Mouse (Mus musculus) heart, adult 9 months (tissue): ENCODE results near the gene Plb1.

Experiments used
- DNase-seq, 2 experiments: peaks; one replicate each; pipeline ENCODE4 v3.0.0; 2022; ENCODE audit warnings: low spot score in 2 of 2

Plb1 gene

GRCm38 (mm10) chr5:32332591-32332990, 100.1 kb downstream of the Plb1 start:
- DNase-seq: no peak

- DNase-seq: peak; percentile 60 to 74
Measured at GRCm38 (mm10) chr5:32335172-32335571, 102.7 kb downstream of the Plb1 start.

GRCm38 (mm10) chr5:32336092-32336491, 103.6 kb downstream of the Plb1 start:
- DNase-seq: no peak

GRCm38 (mm10) chr5:32337336-32337735, 104.8 kb downstream of the Plb1 start:
- no peak for DNase-seq

- DNase-seq: no peak
Measured at GRCm38 (mm10) chr5:32338339-32338738, 105.8 kb downstream of the Plb1 start.

GRCm38 (mm10) chr5:32338766-32339165, 106.3 kb downstream of the Plb1 start:
- no peak for DNase-seq

GRCm38 (mm10) chr5:32340246-32340645, 107.7 kb downstream of the Plb1 start:
- DNase-seq: no peak

GRCm38 (mm10) chr5:32342711-32343285, 110.3 kb downstream of the Plb1 start:
- DNase-seq: no peak

GRCm38 (mm10) chr5:32346025-32346912, 113.8 kb downstream of the Plb1 start:
- peak; percentile 58 to 79 for DNase-seq

- peak; percentile 49 to 52 for DNase-seq
Measured at GRCm38 (mm10) chr5:32349718-32350117, 117.2 kb downstream of the Plb1 start.

- DNase-seq: peak; percentile 47 to 58
Measured at GRCm38 (mm10) chr5:32350551-32351256, 118.2 kb downstream of the Plb1 start.

GRCm38 (mm10) chr5:32351721-32352465, 119.4 kb downstream of the Plb1 start:
- no peak for DNase-seq

GRCm38 (mm10) chr5:32352845-32353244, 120.3 kb downstream of the Plb1 start:
- DNase-seq: no peak

GRCm38 (mm10) chr5:32353280-32353679, 120.8 kb downstream of the Plb1 start:
- DNase-seq: no peak

GRCm38 (mm10) chr5:32360511-32360910, 128.0 kb downstream of the Plb1 start:
- no peak for DNase-seq

GRCm38 (mm10) chr5:32361441-32362235, 129.1 kb downstream of the Plb1 start:
- no peak for DNase-seq

GRCm38 (mm10) chr5:32369391-32369790, 136.9 kb downstream of the Plb1 start:
- no peak for DNase-seq

GRCm38 (mm10) chr5:32371239-32371638, 138.7 kb downstream of the Plb1 start:
- DNase-seq: no peak

- DNase-seq: no peak
Measured at GRCm38 (mm10) chr5:32378546-32378945, 146.0 kb downstream of the Plb1 start.

- no peak for DNase-seq
Measured at GRCm38 (mm10) chr5:32388656-32389055, 156.1 kb downstream of the Plb1 start.

- no peak for DNase-seq
Measured at GRCm38 (mm10) chr5:32390295-32390694, 157.8 kb downstream of the Plb1 start.
